Mouse (Mus musculus) gastrocnemius, adult 8-10 months (tissue): Measurements from ENCODE around the gene Krt15. TPM values are rescaled to one million over a fixed set of nuclear protein-coding genes. Genes with fewer than 3 reads are reported as not detected.

Experiments used
- DNase-seq, 2 experiments: peaks; one replicate each; pipeline ENCODE4 v3.0.0; 2022; ENCODE audit warnings: low spot score in 2 of 2
- total RNA-seq, 4 experiments: library from RNA; stranded (reverse); gene quantifications; 2 replicates each; pipeline ENCODE4 v1.2.4; 2022

Krt15 gene
- total RNA-seq, 4 experiments from 2014 or later = not detected

DNA sequence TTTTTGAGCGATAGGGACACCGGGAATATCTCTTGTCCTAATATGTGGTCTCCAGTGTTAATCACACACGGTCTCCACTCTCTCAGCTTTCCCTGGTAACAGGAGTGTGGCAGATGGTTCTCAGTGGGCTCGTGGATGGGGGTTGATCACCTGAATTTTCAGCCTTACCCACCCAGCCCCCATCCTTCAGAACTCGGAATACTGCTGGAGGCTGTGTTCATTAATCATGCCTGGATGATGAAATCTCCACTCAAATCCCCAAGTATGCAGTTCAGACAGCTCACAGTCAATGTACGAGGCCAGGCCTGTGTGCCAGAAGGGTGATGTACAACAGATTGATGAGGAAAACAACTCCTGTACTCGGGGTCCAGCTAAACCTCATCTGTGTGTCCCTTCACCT is 10.8 kb downstream of the Krt15 start:
- DNase-seq = no peak

DNA sequence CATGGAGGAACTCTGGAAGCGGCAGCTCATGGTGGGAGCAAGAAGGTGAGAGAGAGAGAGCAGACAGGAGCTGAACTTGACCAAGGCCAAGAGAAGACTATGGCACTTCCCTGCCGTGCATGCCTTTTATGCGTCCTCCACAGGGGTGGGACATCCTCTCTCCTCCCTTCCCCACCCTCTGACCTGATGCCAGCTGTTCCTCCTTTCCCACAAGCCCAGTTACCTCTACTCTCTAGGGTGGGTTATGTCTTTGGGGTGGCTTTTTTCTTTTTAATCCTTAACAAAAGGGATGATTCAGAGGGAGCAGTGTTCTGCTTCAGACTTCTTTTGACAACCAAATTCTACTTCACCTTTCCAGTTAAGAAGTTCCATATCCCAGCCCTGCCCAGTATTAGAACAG is 14.3 kb downstream of the Krt15 start, which contains the start of gene Krt13:
Krt13 (minus strand) TSS at position 101 of the 400 bp plus-strand sequence.
- DNase-seq = no peak

DNA sequence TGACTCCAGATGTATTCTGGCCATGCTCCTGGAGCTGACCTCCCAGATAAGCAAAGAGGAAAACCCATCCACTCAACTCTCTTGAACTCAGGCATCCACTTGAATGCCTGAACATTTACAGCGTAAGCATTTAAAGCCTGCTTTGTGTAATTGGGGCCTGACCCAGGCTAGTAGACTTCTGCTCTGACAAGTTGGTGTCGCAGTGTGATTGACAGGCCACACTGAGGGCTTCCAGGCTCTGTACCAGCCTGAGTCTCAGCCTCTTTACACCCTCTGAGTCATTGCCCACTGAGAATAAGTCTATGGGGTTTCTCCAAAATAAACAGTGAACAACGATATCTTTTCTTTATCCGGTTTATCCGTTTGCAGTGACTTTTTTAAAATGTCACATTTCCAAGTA is 15.4 kb downstream of the Krt15 start:
- no peak for DNase-seq

DNA sequence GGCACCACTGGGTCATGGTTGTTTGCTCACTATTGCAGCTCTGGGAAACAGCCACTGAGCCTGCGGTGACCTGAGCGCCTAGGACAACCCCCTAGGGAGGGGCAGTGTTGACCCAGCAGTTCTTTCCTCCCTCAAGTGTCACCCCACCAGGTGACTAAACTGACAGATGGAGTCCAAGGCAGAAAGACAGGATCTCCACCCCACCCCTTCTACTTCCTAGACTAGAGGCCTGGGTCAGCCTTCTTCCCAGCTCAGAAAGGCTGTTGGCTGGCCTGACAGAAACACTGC is 22.0 kb downstream of the Krt15 start:
- DNase-seq = no peak

DNA sequence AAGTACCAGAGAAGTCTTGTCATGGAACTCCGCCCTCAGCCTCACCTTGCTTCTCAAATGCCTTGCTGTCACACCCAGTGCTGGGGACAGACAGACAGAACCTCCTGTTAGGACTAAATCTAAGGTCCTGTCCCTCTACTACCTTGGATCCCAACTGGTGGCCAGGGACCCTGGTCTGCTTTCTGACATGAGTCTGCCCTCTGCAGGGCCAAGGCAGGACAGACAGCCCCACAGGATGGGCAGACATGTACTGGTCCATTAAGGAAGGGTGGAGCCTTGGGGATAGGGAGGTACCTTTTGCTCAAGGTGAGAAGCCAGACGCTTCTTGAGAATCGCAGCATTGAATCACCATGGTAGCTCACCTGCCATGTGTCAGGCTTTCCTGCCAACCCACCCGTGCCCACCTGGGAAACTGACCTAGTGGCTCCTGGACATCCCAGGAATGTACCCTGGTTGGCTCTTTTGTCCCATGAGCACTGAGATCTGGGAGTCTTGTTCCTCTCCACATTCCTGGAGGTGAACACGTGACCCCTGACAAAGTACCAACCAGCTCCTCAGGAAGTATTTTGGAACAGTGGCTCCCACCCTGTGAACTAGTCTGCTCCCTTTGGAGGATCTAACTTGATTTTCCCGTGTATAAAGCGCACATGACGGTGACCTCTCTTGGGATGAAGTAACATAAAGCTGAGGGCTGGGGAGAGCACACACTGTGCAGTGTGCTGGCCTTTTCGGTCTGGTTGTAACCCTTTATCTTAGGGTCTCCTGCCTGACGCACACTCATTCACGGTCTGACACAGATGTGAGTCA is 22.6 kb downstream of the Krt15 start:
- DNase-seq = no peak

DNA sequence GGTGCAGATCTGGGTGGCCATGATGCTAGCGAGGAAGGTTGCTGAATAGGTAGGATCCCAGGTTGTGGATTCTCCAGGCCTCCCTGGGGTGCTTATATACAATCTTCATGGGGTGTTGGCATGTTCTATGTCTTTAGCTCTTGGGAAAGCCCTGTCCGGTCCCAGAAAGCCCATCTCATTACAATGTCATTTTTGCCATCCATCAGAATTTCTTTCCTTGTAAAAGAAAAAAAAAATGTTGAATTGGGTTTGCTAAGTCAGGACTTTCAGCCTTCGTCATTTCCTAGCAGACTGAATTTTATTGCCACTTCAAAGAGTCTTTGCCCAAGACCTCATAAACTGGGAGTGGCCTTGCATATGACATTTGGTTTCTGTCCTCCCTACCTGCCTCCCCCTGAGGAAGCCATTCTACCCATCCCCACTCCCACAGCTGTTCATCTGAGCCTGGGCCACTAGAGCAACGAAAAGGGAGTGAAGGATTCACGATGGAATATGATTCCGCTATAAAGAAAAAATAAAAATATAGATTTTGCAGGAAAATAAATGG is 30.1 kb downstream of the Krt15 start, which contains the start of gene Krt36:
Krt36 (minus strand) TSS at position 51 of the 547 bp plus-strand sequence.
- no peak for DNase-seq

DNA sequence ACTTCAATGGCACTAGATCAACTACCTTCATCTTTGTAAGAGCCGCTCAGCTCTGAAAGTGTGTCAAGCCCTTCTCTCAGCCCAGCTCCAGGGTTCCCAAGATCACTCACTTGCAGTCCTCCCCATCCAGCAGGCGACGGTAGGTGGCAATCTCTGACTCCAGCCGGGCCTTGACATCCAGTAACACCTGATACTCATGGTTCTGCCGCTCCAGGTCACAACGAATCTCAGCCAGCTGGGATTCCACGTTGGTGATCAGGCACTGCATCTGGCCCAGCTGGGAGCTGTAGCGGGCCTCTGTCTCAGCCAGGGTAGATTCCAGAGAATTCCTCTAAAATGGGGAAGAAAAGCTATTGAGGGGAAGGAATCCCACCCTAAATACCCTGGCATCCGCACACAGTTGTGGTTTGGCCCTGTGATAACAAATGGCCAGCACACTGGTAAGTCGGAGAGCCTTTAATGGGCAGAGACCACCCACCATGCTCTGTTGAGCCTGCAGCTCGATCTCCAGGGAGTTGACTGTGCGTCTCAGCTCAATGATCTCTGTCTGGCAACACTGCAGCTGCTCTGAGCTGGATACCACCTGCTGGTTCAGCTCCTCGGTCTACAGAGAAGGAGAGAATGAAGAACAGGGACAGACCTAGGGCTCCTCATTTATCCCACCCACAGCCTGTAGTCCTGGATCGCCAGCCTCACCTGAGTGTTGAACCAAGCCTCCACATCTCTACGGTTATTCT is 32.9 kb downstream of the Krt15 start:
- no peak for DNase-seq

DNA sequence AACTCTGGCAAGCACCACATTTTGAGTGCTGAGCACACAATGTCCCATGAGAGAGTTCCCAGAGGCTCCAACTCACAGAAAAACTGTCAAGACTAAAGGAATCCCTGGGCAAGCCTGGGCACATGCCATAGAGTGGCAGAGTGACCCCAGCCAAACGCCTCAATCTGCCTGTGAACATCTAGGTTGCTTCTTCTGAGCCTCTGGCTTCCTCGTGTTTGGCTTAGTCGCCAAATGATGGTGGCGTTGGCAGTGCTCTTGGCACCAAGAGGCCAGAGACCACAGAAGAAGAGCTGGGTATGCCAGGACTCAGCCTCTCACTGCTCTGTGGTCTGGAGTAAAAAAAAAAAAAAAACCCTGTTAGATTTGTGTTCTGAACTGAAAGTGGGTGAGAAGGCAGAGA is 35.3 kb downstream of the Krt15 start:
- no peak for DNase-seq

DNA sequence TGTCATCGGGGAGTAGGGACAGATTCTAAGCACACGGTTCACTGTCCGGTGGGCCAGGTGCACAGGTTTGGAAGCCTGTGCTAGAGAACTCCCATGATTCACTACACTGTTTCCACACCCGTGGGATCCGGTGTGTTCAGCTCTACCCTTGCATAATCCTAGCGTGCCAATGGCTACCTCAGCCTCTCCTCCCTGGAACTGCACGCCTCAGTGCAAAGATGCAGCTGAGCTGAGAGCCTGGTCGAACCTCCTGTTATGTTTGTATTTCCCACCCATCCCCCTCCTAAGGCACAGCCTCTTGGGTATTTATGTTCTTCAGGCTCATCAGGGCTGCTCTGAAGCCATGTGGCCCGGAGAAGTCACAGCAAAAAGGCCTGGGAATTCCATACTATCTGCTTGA is 37.9 kb downstream of the Krt15 start:
- no peak for DNase-seq

DNA sequence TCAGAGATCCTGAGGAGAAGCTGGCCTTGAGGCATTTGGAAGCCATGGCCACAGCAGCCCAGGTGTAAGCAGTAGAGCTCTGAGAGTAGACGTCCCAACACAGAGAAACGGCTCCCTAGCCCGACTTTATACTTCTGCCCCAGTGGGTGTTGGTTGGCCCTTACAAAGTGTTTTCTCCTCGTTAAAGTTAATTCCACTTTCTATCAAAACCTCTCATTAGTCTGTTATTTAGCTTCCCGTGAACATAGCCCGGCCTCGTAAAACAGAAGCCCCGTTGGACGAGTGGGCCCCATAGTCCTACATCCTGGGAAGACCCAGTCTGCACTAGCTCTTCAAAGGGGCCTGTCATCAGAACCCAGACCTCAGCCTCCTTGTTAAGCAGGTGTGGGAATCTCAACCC is 39.6 kb downstream of the Krt15 start, which contains the start of gene Krt35:
Krt35 (minus strand) TSS at position 101 of the 400 bp plus-strand sequence.
- no peak for DNase-seq

DNA sequence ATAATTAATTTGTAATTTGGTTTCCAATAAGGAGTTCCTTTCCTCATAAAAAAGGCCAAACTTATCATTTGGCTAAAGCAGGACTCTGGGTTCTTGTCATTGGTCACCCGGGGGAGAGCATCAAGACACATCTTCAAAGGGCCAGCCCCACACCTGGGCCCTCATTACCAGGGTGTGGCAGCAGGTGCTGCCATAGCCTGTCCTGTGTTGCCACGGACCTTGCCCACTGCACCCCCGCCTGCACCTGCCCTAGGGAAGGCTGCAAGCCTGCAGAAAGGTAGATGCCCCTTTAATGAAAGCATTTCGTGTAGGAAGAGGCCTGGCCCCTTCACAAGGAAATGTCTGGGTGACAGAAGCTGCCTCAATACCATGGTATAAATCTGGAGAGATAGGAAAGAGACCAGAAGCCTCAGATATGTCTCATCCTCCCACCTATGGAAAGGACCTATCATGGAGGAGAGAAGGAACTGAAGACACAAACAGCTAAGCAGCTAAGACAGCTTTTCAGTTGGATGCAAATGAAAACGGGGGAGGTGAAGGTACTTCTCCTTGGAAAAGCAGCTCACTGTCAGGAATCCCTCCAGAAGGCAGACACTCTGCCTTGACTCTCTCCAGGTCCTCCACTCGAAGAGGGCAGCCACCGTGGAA is 47.2 kb downstream of the Krt15 start:
- no peak for DNase-seq

DNA sequence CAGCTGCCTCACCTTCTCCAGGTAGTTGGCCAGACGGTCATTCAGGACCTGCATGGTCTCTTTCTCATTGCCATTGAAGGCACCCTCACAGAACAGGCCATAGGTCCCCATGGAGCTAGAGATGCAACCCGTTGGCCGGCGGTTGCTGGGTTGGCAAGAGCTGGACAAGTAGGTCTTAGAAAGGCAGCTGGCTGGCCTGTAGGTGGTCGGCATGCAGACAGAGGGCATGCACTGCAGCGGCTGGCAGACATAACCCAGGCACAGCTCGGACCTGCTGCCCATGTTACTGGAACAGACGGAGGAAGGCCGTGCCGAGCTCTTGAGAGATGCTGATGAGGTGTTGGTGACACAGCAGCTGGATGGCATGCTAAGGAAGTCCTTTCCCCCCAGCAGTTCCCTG is 47.9 kb downstream of the Krt15 start, which contains the start of gene Krt32:
Krt32 (minus strand) TSS at position 366 of the 400 bp plus-strand sequence.
- no peak for DNase-seq

Other genes with a start within 250 kb of the Krt15 start
- gene Krtap31-1, start 228.0 kb downstream of the Krt15 start, total RNA-seq = not detected
- not detected for gene Gm11565, start 221.2 kb downstream of the Krt15 start, total RNA-seq
- not detected for gene Krtap31-2, start 199.6 kb downstream of the Krt15 start, total RNA-seq
- not detected for gene Krtap9-5, start 187.5 kb downstream of the Krt15 start, total RNA-seq
- gene Krtap29-1, start 156.9 kb downstream of the Krt15 start, total RNA-seq = not detected
- not detected for gene Krtap16-1, start 149.3 kb downstream of the Krt15 start, total RNA-seq
- not detected for gene Krtap17-1, start 141.9 kb downstream of the Krt15 start, total RNA-seq
- not detected for gene Krt33a, start 119.7 kb downstream of the Krt15 start, total RNA-seq
- not detected for gene Krt33b, start 106.1 kb downstream of the Krt15 start, total RNA-seq
- gene Krt34, start 94.4 kb downstream of the Krt15 start, total RNA-seq = not detected
- not detected for gene Krt31, start 85.4 kb downstream of the Krt15 start, total RNA-seq
- not detected for gene Krt32, start 47.7 kb downstream of the Krt15 start, total RNA-seq
- not detected for gene Krt35, start 39.7 kb downstream of the Krt15 start, total RNA-seq
- gene Krt36, start 30.3 kb downstream of the Krt15 start, total RNA-seq = not detected
- gene Krt13, start 14.4 kb downstream of the Krt15 start, total RNA-seq = not detected
- 1 to 10 TPM in 1 of 4 experiments, under 1 TPM in 1, not detected in 2; 0.35 to 1.1 TPM for gene Krt19, start 12.7 kb upstream of the Krt15 start, total RNA-seq
- gene Krt9, start 57.3 kb upstream of the Krt15 start, total RNA-seq = not detected
- gene Krt14, start 71.6 kb upstream of the Krt15 start, total RNA-seq = not detected
- gene Krt16, start 113.0 kb upstream of the Krt15 start, total RNA-seq = not detected
- not detected for gene Krt17, start 125.1 kb upstream of the Krt15 start, total RNA-seq
- gene Krt42, start 133.9 kb upstream of the Krt15 start, total RNA-seq = not detected
- gene Eif1, start 184.0 kb upstream of the Krt15 start, total RNA-seq = 1,000 to 10,000 TPM; 1,612 to 1,857 (median 1,692) TPM
- gene Gast, start 198.5 kb upstream of the Krt15 start, total RNA-seq = not detected
- under 1 TPM in 2 of 4 experiments, not detected in 2; 0.16 TPM for gene Hap1, start 220.2 kb upstream of the Krt15 start, total RNA-seq